Mouse (Mus musculus): ENCODE data around the gene Mettl8. TPM values are rescaled to one million over a fixed set of nuclear protein-coding genes. Genes with fewer than 3 reads are reported as not detected.

Mettl8 gene
- polyA plus RNA-seq, 1 experiment from 2014 or later = 14.9 TPM

GRCm38 (mm10) chr2:70961086-70961941 is 94.1 kb downstream of the Mettl8 start:
- Histone ChIP-seq H3K9ac (ENCODE audit: low read length) (no peak overlapping the region), H3K27me3 (replicated peaks; ENCODE audit: control insufficient read depth, insufficient read depth, low read length) (no peaks in the 10 kb centered on the region), H3K27ac (ENCODE audit: low read depth) (no peak overlapping the region), H3K9me3 (ENCODE audit: control insufficient read depth, low read length) (no peaks in the 10 kb centered on the region), H3K4me3 (ENCODE audit: low read depth, low read length) (no peak overlapping the region), H3K4me2 (ENCODE audit: low read length) (no peak overlapping the region), H3K36me3 (ENCODE audit: control insufficient read depth, insufficient read depth, low read length) (no peaks in the 10 kb centered on the region), H3K4me1 (replicated peaks; ENCODE audit: control insufficient read depth, insufficient read depth, low read length) (no peaks in the 10 kb centered on the region)
- 74% methylated on average over 6 of the region's 6 CpGs for WGBS
- DNase-seq (ENCODE audit: low spot score) (no peak), ATAC-seq (replicated peaks; ENCODE audit: low FRiP score, low TSS enrichment, low read depth) (no peak)

- DNase-seq (ENCODE audit: low spot score) = no peak
- WGBS = 78% methylated on average over 6 of the region's 6 CpGs
- no peaks in the 10 kb centered on the region for H3K27me3 ChIP-seq (replicated peaks; ENCODE audit: control insufficient read depth, insufficient read depth, low read length)
- no peaks in the 10 kb centered on the region for H3K9me3 ChIP-seq (ENCODE audit: control insufficient read depth, low read length)
- H3K4me1 ChIP-seq (replicated peaks; ENCODE audit: control insufficient read depth, insufficient read depth, low read length) = no peaks in the 10 kb centered on the region
- no peak overlapping the region for H3K27ac ChIP-seq (ENCODE audit: low read depth)
- no peak overlapping the region for H3K4me3 ChIP-seq (ENCODE audit: low read depth, low read length)
- H3K9ac ChIP-seq (ENCODE audit: low read length) = no peak overlapping the region
- ATAC-seq (replicated peaks; ENCODE audit: low FRiP score, low TSS enrichment, low read depth) = no peak
- no peaks in the 10 kb centered on the region for H3K36me3 ChIP-seq (ENCODE audit: control insufficient read depth, insufficient read depth, low read length)
- H3K4me2 ChIP-seq (ENCODE audit: low read length) = no peak overlapping the region
These were observed 95.3 kb downstream of the Mettl8 start for GRCm38 (mm10) chr2:70960090-70960489.

DNA sequence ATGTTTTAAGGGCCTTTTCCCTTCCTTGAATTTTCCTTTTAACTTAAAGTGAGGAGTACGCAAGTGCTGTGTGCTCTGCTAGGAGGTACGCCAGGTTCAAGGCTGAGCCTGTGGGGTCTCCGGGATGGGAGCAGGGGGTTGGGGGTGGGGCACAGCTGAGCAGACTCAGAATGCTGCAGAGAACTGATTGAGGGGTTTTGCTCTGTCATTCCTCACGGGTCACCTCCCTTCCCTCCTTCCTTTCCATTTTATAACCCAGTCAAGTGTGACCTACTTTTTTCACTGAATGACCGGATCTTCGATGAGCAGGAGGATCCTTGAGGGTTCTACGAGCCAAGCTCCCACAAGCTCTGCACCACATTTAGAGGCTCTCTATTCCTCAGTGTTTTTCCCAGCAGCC is 96.0 kb downstream of the Mettl8 start:
- Histone ChIP-seq H3K27ac (ENCODE audit: low read depth) (no peak overlapping the region), H3K4me1 (replicated peaks; ENCODE audit: control insufficient read depth, insufficient read depth, low read length) (no peaks in the 10 kb centered on the region), H3K4me3 (ENCODE audit: low read depth, low read length) (no peak overlapping the region), H3K9ac (ENCODE audit: low read length) (no peak overlapping the region), H3K9me3 (ENCODE audit: control insufficient read depth, low read length) (no peaks in the 10 kb centered on the region), H3K36me3 (ENCODE audit: control insufficient read depth, insufficient read depth, low read length) (no peaks in the 10 kb centered on the region), H3K27me3 (replicated peaks; ENCODE audit: control insufficient read depth, insufficient read depth, low read length) (no peaks in the 10 kb centered on the region), H3K4me2 (ENCODE audit: low read length) (no peak overlapping the region)
- no peak for ATAC-seq (replicated peaks; ENCODE audit: low FRiP score, low TSS enrichment, low read depth)
- no peak for DNase-seq (ENCODE audit: low spot score)
- WGBS = 63% methylated on average over 7 of the region's 7 CpGs

DNA sequence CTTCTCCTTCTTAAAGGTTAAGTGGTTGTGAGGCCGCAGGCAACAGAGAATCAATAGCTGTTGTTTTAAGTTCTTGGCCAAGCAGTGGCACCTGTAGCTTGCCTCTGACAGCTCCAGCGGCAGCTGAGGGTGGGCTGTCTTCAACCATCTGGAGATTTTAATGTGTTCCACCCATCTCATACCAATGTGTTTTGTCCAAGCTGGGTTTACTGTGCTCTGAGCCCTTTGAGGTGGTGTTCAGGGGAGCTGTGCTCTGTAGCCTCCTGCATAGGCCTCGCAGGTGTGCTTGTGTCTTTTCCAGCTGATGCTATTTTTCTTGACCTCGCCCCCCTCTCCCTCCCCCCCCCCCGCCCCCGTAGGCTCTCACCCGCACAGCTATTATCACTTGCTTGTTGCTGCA is 96.8 kb downstream of the Mettl8 start:
- Histone ChIP-seq H3K4me2 (ENCODE audit: low read length) (no peak overlapping the region), H3K4me3 (ENCODE audit: low read depth, low read length) (no peak overlapping the region), H3K36me3 (ENCODE audit: control insufficient read depth, insufficient read depth, low read length) (no peaks in the 10 kb centered on the region), H3K27ac (ENCODE audit: low read depth) (no peak overlapping the region), H3K27me3 (replicated peaks; ENCODE audit: control insufficient read depth, insufficient read depth, low read length) (no peaks in the 10 kb centered on the region), H3K9me3 (ENCODE audit: control insufficient read depth, low read length) (no peaks in the 10 kb centered on the region), H3K9ac (ENCODE audit: low read length) (no peak overlapping the region), H3K4me1 (replicated peaks; ENCODE audit: control insufficient read depth, insufficient read depth, low read length) (no peaks in the 10 kb centered on the region; the same call in 1 of the 2 replicates)
- ATAC-seq (replicated peaks; ENCODE audit: low FRiP score, low TSS enrichment, low read depth) (no peak), DNase-seq (ENCODE audit: low spot score) (no peak)
- WGBS = 82% methylated on average over 7 of the region's 7 CpGs

DNA sequence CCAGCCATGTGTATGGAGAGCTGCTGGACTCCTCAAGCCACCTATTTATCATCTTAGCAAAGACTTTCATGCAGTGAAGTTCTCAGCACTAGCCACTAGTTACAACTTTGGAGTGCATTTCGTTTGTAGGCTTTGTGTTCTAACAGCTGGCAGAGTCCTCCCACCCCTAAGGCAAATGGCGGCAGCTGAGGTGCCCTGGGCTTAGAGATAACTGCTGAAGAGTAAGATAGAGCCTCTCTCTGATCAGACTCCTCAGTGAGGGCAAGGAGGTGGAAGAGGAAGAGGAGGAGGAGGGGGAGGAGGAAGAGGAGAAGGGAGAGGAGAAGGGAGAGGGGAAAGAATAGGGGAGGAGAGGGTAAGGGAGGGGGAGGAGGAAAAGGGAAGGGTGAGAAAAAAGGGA is 101.8 kb downstream of the Mettl8 start:
- Histone ChIP-seq H3K9ac (ENCODE audit: low read length) (no peak overlapping the region), H3K9me3 (ENCODE audit: control insufficient read depth, low read length) (no peaks in the 10 kb centered on the region), H3K27me3 (replicated peaks; ENCODE audit: control insufficient read depth, insufficient read depth, low read length) (no peaks in the 10 kb centered on the region), H3K27ac (ENCODE audit: low read depth) (no peak overlapping the region; the same call in 1 of the 2 replicates), H3K4me1 (replicated peaks; ENCODE audit: control insufficient read depth, insufficient read depth, low read length) (no peaks in the 10 kb centered on the region; the same call in 1 of the 2 replicates), H3K4me2 (ENCODE audit: low read length) (no peak overlapping the region), H3K36me3 (ENCODE audit: control insufficient read depth, insufficient read depth, low read length) (no peaks in the 10 kb centered on the region), H3K4me3 (ENCODE audit: low read depth, low read length) (no peak overlapping the region)
- ATAC-seq (replicated peaks; ENCODE audit: low FRiP score, low TSS enrichment, low read depth) = 0 out of 2 replicates have a peak, but pooled peaks have one; percentile 40
- 33% methylated on average over 2 of the region's 2 CpGs for WGBS
- no peak for DNase-seq (ENCODE audit: low spot score)

GRCm38 (mm10) chr2:70951944-70952343 is 103.4 kb downstream of the Mettl8 start:
- WGBS = 90% methylated on average over 2 of the region's 2 CpGs
- ATAC-seq (replicated peaks; ENCODE audit: low FRiP score, low TSS enrichment, low read depth) (no peak), DNase-seq (ENCODE audit: low spot score) (no peak)
- Histone ChIP-seq H3K36me3 (ENCODE audit: control insufficient read depth, insufficient read depth, low read length) (no peaks in the 10 kb centered on the region), H3K4me1 (replicated peaks; ENCODE audit: control insufficient read depth, insufficient read depth, low read length) (no peaks in the 10 kb centered on the region; the same call in 1 of the 2 replicates), H3K27ac (ENCODE audit: low read depth) (no peak overlapping the region), H3K9ac (ENCODE audit: low read length) (no peak overlapping the region), H3K4me2 (ENCODE audit: low read length) (no peak overlapping the region), H3K4me3 (ENCODE audit: low read depth, low read length) (no peak overlapping the region), H3K27me3 (replicated peaks; ENCODE audit: control insufficient read depth, insufficient read depth, low read length) (no peaks in the 10 kb centered on the region), H3K9me3 (ENCODE audit: control insufficient read depth, low read length) (no peaks in the 10 kb centered on the region)

DNA sequence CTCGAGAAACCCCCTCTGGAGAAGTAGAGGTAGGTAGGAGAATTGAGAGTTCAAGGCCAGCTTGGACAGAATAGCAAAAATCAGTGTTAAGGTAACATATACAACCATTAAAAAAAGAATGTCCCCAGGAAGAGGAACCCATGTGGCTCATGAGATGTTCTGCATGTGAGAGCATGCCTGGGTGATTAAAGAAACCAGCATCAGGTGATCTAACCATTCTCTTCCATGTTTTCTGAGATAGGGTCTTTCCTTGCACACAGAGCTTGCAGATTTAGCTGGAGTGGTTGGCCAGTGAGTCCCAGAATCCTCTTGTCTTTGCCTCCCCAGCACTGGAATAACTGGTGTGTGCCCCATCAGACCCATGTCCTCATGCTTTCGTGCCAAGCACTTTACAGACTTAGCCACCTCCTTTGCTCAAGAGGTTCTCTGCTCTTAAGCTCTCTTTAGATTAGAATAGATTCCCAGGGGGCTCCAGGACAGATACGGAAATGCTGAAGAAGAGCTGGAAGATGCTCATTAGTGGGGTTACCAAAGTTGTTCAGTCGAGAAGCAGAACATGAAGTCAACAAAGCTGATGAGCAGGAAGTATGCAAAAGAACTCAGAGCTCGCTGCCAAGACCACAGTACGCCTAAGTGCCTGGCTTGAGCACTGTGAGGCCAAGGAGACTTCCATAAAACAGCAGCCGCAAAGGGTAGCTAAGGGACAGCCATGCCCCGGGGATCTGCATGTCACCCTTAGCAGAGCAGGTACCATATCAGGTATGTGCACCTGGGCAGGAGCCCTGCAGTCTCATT is 110.7 kb downstream of the Mettl8 start:
- Histone ChIP-seq H3K27me3 (replicated peaks; ENCODE audit: control insufficient read depth, insufficient read depth, low read length) (no peaks in the 10 kb centered on the region), H3K9ac (ENCODE audit: low read length) (no peak overlapping the region), H3K4me2 (ENCODE audit: low read length) (no peak overlapping the region), H3K27ac (ENCODE audit: low read depth) (no peak overlapping the region), H3K4me1 (replicated peaks; ENCODE audit: control insufficient read depth, insufficient read depth, low read length) (no peaks in the 10 kb centered on the region), H3K9me3 (ENCODE audit: control insufficient read depth, low read length) (no peaks in the 10 kb centered on the region), H3K36me3 (ENCODE audit: control insufficient read depth, insufficient read depth, low read length) (no peaks in the 10 kb centered on the region), H3K4me3 (ENCODE audit: low read depth, low read length) (no peak overlapping the region)
- WGBS = 84% methylated on average over 8 of the region's 8 CpGs
- DNase-seq (ENCODE audit: low spot score) (no peak), ATAC-seq (replicated peaks; ENCODE audit: low FRiP score, low TSS enrichment, low read depth) (no peak)

- Histone ChIP-seq H3K4me2 (ENCODE audit: low read length) (no peak overlapping the region), H3K4me3 (ENCODE audit: low read depth, low read length) (no peak overlapping the region), H3K27me3 (replicated peaks; ENCODE audit: control insufficient read depth, insufficient read depth, low read length) (no peaks in the 10 kb centered on the region), H3K36me3 (ENCODE audit: control insufficient read depth, insufficient read depth, low read length) (no peaks in the 10 kb centered on the region), H3K9ac (ENCODE audit: low read length) (no peak overlapping the region), H3K9me3 (ENCODE audit: control insufficient read depth, low read length) (no peaks in the 10 kb centered on the region), H3K27ac (ENCODE audit: low read depth) (no peak overlapping the region), H3K4me1 (replicated peaks; ENCODE audit: control insufficient read depth, insufficient read depth, low read length) (no peaks in the 10 kb centered on the region)
- 80% methylated on average over 14 of the region's 14 CpGs for WGBS
- ATAC-seq (replicated peaks; ENCODE audit: low FRiP score, low TSS enrichment, low read depth) = no peak
- no peak for DNase-seq (ENCODE audit: low spot score)
These were observed 114.6 kb downstream of the Mettl8 start for GRCm38 (mm10) chr2:70940826-70941225.
